Mouse (Mus musculus) embryo, embryonic 11 days (tissue): ENCODE measurements around the gene Gramd4.
"Not testable (repeated sequence)": the region's sequence is repeated elsewhere in the genome, so short reads cannot be mapped to it uniquely, and the experiment has no call there.

Source experiments
- DNase-seq: peaks from one replicate; pipeline ENCODE4 v3.0.0-alpha.2; 2015

Gramd4 gene

DNA sequence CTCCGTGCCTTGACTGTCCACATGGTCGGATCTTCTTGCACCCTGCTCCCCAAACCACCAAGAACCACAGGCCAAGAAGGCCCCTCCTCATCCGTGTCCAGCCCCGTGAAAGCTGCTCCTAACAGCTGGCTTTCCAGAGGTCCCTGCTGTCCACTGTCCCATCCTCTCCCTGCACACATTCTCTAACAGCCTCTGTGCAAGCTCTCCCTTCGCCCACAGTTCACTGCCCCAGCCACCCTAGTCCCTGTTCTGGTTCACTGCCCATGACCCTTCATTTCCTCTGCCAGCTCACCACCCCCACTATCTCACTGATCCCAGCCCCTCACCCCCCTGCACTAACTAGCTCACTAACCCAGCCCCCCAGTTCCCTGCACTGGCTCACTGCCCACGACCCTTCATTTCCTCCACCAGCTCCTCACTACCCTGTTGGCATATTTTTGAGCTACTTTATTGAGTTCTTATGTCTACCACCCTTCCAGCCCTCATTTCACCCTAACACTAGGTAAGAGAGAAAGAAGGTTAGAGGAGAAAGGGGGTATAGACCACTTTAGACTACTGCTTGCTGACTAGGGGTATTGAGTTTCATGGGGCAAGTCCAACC lies 5.5 kb upstream of the Gramd4 start:
- DNase-seq: no peak

DNA sequence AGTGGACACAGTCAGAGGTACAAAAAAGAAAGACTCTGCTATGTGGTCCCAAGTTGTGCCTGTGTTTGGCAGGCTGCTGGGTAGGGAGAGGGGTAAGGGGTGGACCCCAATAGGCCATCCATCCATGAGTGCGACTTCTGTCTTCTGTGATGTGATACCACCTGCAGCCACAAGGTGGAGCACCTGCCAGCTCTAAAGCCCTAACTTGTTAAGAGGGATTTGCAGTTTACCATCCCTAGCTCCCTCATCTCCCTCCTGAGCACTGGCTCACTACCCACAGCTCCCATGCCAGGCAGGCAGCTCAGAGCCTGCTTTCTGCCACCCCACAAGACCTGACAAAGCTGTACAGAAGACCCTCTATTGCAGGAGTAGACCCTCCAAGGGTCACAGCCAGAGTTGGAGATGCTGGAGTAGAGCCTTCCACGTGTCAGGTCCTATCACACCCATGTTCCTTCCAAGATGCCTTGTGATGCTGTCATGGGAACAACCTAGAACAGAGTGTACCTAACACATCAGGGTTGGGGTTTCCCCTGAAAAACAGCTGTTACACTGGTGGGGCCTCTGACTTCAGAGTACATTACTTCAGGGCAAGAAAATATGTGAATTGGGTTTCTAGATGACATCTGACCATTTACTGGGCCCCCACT lies 3.5 kb upstream of the Gramd4 start:
- peak; percentile 81 for DNase-seq

DNA sequence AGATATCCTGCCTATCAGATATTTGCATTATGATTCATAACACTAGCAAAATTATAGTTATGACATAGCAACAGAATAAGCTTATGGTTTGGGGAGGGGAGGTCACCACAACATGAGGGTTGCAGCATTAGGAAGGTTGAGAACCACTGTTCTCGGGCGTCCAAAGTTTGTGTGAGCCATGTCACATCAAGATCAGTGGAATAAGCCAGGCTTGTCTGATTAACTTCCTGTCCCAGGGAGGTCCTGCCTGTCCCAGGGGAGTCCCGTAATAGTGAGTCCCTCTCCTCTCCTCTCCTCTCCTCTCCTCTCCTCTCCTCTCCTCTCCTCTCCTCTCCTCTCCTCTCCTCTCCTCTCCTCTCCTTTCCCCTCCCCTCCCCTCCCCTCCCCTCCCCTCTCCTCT lies 2.6 kb upstream of the Gramd4 start:
- not testable (repeated sequence) for DNase-seq

DNA sequence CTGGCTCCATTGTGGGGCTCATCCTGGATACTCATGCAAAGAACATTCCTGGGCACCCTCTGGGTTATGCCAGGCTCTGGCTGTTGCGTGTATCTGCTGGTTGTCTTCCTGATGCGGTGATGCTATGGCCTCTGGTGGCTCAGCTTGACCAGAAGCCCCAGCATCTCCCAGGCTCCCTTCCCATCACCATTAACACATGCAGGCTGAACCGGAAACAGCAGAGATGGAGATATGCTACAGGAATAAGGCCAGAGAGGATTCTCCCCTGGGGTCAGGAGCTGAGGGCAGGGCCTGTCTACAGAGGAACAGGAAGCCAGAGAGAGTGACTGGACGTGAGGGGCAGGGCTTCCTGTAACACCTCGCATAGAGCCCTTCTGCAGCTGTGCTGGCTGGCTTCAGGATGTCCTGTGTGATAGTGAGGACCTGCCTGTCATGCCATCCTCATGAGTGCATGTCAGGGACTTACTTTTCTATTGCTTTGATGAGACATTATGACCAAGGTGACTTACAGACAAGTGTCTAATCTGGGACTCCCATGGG lies 1.2 kb upstream of the Gramd4 start:
- DNase-seq: no peak

DNA sequence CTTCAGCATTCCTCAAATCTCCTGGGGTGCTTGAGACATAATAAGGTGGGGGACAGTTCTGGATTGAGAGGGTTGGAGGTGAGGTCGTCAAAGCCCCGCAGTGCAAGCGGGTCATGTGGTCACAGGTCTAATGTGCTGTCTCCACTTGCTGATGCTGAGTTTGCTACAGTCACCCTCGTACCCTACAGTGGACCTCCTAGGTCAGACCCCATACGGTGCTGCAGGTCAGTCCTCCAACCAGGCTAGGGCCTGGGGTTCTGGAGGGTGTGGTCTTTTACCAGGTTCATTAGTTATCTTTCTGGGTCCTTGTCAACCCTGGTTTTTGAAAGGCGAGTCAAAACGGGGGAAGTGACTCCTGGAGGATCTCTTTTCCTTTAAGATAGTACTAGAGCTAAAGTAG lies 413 bp downstream of the Gramd4 start:
- peak; percentile 40 for DNase-seq

DNA sequence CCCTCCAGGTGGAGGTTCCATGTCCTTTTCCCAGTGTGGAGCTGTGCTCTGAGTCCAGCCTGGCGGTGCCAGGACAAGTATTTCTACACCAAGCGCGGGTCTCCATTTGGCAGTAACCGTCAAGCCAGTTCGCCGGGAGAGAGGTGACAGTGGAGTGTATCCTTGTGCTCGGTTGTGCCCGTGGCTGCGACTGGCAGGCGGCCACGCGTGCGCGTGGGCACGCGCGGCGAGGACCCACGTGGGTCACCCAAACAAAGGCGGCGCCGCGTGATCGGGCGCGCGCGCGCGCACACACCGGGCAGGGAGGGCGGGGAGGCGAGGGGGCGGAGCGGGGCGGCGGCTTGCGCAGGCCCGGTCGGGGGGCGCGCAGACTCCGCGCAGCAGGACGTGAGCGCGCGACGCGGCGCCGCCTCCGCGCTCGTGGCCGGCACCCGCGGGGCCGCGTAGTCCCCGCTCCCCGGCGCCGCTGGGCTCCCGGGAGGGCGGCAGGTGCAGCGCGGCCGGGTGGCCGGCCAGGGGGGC lies 960 bp downstream of the Gramd4 start:
- DNase-seq: peak; percentile 93

DNA sequence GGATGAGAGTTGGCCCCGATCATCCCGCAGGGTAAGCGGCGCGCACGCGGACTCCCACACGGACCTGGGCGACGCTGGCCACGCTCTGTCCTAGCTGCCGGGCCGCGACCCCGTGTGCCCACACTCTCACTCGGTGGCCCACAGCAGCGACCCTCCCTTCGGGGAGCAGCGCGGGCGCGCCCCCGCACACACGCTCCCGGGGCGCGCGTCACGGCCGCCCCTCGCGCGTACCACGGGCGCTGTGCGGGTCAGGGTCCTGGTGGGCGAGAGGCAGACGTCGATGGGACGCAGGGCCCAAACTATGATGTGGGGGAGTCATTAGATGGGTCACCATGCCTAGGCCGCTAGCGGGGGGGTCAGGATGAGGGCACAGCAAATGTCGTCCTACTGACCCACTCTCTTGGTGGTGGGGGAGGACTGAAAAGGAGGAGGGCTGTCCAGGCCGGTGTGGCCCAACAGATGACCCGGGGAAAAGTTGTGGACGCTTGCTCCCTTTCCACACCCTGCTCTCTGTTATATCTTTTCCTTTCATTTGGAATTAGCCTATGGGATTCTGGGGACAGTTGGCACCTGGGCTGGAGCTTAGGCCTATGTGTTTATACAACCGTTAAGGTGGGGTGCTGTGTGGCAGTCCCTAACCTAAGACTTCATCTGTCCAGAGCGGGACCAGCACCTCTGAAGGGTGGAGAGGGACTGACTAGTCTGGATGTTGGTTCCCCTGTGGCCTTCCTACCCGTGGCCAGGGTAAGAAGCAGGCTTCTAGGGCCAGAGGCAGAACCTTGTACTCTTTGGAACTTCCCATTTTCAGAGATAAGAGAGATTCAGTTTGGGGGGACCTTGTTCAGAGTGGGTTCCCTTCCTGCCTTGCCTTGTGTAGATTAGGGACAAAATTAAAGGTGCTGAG lies 1.7 kb downstream of the Gramd4 start:
- DNase-seq: peak; percentile 74

DNA sequence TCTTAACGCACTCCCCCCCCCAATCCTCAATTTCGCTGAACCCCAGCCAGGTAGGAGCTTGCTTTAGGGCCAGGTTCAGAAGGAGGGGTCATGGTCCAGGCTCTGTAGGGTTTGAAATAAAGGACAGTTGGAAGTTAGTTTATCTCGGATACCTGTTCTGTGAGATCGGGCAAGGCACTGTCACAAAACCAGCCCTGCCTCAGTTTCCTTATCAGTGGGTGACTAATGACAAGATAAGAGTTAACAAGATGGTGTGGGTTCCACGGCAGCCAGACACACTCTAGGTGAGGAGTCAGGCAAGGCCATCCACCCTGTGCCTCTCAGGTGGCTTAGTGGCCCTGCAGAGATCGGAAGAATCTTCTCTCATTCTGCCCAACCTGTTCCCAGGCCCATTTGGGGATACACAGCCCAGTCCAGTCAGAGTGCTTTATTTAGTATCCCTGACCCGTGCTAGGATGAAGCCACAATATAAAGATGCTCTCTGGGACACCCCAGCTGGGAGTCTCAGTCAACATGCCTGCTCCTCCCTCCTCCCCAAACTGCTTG lies 2.4 kb downstream of the Gramd4 start:
- no peak for DNase-seq

DNA sequence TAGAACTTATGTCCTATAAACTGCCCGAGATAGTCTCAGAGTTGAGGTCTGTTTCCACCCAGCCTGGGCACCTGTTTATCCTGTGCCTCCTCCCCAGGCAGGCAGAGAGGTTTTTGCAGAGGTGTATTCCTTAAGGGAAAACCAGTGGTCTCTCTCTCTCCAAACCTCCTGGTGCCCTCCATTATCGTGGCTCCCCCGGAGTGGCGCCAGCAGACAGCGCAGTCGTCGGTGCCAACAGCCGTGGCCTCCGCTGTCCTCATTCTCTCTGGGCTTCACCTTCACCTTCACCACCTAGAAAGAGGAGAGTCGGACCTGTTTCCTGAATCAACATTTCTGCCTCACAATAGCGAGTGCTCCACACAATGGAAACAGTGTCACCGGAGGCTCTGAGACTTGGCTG lies 3.1 kb downstream of the Gramd4 start:
- no peak for DNase-seq

DNA sequence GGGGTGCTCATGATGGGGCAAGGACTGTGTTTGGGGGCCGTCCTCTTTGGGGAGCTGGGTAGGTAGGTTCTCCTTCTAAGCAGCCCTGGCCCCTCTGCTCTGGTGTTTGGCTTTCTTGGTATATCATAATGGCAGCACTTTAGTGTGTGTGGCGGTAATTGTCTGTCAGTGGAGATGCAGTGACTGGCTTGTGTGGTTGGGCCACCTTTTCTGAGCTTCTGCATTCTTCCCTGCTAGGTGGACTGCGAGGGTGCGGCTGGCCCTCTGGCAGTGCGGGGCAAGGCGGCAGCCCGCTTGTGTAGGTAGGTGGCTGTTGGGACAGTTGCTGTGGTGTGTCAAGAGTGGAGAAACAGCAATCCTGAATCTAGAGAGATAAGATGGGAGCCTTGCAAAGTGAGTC lies 3.7 kb downstream of the Gramd4 start:
- DNase-seq: no peak

DNA sequence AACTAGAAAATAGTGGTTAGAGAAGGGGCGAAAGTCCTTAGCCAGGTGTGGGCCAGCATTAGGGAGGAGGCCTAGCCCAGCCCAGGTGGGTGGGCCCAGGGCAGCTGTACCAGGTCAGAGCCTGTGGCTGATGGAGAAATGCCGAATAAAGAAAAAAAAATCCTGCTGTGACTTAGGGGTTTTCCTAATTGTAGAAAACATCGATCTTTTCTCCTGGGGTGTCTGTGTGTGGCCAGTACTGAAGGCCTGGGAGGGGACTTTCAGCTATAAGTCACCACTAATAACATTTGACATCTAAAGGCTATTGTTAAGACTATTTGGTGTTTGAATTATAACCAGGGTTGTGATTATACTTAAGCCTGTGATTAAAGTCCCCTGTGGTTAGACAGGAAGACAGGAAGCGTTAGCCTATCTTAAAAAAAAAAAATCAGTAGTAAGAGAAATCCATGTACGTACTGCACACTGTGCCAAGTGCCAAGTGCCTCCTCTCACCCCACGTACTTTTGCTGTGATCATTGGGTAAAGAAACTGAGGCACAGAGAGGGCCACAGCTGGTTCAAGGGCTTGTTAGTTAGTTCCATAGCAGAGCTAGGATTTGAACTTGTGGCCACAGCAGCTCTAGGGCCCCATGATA lies 4.5 kb downstream of the Gramd4 start:
- no peak for DNase-seq

DNA sequence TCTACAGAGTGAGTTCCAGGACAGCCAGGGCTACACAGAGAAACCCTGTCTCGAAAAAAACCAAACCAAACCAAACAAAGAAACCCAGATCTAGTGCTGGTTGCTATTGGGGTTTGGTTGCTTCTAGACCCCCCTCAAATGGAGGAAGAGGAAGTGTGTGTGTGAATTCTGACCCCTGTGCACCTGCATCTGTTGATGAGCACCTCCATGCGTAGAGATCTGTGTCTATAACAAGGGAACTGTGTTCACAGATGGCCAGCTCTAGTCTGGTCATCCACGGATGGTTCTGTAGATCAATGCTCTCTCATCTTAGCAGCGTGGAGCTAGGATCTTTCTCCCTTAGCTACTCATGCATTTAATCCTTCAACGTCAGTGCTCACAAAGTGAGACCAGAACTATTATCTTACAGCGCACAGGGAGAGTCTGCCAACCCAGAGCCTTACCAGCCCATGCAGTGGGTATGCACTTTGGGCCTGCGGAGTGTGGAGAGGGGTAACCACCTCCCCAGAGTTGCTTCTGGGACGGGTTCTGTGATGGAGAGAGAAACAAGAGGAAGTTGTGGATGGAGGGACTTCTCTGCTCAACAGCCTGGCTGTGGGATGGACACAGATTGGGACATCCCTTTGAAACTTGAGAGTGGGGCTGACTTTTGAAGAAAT lies 6.8 kb downstream of the Gramd4 start:
- no peak for DNase-seq

DNA sequence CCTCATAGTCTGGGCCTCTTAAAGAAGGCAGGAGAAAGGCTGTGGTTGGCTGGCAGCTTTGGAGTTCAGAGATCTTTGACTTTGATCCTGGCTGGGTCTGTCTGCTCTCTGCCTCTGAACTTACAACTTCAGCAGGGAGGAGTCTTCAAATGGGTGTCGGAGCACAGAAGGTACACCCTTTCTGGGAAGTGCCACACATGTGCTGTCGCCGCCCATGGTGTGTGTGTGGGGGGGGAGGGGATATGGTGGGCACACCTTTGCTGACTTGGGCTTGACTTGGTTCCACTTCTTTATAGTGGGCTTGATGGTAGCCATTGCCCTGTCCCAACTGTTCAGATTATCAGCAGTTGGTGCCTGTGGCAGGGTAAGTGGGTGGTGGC lies 7.3 kb downstream of the Gramd4 start:
- DNase-seq: no peak

DNA sequence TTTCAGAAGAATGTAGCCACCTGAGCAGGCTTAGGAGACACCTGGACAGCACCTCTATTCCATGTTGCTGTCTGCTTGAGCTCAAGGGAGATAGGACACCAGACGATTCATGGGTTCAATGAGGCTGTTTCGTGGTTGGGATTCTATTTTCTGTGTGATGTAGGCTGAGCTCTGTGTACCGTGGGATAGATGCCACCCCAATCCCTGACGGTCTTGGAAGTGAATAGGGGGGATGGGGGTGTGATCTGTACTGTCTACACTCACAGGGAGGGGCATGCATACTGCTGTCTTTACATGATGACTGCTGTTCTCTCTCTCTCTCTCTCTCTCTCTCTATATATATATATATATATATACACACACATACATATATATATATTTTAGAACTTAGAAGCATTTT lies 7.9 kb downstream of the Gramd4 start:
- no peak for DNase-seq

DNA sequence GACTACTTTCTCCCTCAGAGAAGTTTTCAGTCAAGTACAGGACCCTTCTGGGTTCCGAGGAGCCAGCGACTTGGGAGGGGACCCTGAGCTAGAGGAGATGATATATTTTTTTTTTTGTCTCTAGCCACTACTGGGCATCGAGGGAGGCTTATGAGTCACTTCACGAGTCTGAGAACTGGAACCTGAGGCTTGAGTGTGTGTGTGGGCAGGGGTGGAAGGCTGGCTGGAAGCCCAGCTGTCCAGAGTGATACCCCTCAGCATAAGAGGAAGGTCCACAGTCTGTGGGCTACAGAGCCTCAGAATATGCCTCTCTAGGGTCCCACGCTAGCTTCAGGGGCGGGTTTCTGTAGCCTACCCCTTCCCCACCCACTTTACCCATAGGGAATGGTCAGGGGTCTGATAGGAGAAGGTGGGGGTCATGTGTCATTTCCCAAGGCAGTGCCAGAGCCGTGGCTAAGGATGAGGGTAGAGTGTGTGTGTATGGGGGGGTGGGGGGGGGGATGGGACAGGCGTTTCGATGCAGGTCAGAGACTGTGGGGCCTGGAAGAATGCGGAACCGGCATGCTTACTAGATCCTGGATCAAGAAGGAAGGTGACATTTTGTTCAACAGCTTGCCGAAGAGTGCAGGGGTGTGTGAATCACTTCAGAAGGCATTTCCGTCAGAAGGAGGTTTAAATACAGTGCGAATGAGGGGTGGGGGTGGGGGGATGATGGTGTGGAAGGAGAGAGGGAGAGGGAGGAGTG lies 9.5 kb downstream of the Gramd4 start:
- no peak for DNase-seq

DNA sequence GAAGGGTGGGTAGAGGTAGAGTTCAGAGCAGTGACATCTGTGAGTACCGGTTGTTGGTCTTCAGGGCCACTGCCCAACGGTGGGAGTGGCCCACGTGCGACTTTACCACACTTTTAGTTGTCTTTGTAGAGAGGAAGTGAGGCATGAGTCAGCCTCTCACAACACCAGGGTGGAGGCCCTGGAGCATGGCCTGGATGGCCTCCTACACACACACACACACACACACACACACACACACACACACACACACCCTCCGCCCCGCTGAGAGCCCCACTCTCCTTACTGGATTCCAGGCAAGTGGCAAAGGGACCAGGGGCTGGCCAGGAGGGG lies 10.1 kb downstream of the Gramd4 start:
- no peak for DNase-seq

DNA sequence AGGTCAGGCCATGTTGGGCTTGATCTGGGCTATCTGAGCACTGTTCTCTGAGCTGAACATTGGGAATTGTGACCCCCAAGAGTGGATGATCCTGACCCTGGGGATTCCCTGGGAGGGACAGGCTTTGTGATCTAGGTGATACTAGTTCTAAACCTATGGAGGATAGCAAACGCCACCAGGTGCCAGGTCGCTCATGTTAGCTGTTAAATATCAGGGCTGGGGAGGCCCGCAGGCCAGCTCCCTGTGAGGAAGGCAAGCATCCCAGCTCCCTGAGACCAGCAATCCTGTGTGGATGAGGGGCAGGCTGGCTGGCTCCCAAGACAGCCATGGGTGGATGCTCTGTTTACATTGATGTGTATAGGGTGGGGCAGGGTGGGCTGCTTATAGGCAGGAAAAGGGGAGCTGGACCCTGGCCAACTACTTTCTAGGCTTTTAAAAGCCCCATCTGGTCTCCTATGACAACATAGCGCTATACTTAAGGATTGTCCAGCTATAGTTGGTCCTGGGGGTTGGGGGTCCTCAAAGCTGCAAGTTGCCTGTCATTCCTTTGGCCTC lies 10.5 kb downstream of the Gramd4 start:
- no peak for DNase-seq

DNA sequence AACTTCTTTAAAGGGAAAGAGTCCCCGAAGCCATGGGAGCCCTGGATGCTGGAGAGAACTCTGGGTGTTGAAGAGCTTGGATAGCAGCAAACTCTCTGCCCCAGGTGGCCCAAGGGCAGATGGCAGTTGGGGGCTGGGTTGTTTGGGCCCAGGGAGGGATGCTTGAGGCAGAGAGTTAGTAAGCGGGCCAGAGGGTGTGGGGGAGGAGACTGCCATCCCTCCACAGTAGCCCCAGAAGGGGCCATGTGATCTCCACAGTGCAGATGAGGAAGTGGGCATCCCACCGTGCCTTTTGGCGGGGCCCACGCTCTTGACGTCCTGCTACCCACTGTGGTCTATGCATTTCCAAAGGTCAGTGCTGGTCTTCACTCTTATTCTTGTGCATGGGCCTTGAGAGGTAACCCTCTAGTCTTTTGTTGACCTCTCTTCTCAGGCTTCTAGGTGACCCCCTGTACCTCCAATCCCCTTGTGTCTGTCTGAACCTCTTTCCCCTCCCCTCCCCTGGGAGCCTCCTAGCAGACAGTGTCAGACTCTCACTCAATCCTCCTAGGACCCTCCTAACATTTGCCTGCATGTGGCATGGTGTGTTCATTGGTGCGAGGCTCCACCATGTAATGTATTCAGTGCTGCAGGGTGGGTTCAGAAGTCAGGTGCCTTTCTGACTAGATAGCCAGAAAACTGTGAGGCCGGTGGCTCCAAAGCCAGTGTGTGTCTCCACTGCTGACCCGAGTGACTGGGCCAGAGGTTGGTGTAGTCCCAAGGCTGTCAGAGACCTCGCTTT lies 11.7 kb downstream of the Gramd4 start:
- no peak for DNase-seq

DNA sequence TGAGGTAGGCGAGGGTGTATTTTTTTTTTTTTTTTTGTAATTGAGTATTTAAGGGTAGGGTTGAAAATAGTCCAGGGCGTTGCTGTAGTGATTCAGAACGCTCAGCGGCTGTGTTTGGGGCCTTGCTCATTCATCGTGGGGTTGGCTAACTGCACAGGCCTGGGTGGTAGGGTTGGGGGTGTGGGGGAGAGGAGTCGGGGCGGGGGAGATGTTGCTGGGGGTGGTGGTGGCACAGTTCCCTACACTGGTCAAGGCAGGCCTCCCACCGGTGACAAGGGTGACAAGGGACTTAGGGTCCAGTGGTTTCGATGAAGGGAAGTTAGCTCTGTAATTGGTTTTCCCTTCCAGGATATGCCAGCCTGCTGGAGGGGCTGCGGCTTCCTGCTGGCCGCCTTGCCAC lies 12.9 kb downstream of the Gramd4 start:
- DNase-seq: no peak

DNA sequence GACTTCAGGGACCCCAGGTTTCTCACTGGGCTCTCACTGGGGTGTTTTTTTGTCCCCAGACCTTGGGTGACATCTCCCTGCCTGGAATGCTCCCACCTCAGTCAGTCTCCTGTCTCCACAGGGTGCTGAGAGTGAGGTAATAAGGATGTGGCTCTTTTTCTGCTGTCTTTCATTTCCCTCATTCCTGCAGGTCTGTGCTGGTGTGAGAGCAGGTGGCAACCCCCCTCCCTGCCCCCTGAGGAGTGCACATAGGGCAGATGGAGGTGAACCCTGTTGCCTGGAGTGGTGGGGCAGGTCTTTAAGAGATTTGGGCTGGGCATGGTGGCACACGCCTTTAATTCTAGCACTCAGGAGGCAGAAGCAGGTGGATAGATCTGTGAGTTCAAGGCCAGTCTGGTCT lies 13.7 kb downstream of the Gramd4 start:
- no peak for DNase-seq
